Comparison of ENCODE assay signal across 9 mouse cellular contexts in genomic region chr3:133271887-133272286, GRCm38 (mm10). TPM values are rescaled to one million over a fixed set of nuclear protein-coding genes. Genes with fewer than 3 reads are reported as not detected.
A peak's percentile ranks its signal among the peaks of the same experiment; 100 is the strongest.
DNase-seq lines count a peak whose midpoint lies in the region; ATAC-seq lines count a peak whose summit lies in the region.
"Had no signal": no experiment of that assay in that cellular context is flagged by ENCODE, and none has a peak within 500 bp of the region (broad histone marks: within the 10 kb centered on the region; RNA-seq: fewer than 3 reads in every experiment).

No protein-coding gene starts in this region.

- no peaks in the 10 kb centered on the region for H3K27me3 ChIP-seq in heart, embryonic 10.5 days (ENCODE audit: insufficient read depth, poor library complexity, severe bottlenecking)
- no peaks in the 10 kb centered on the region for H3K27me3 ChIP-seq in neural tube, embryonic 11.5 days (ENCODE audit: control insufficient read depth, insufficient read depth, low read length)
- H3K27me3 ChIP-seq: midbrain, embryonic 12.5 days had no signal

- peak; percentile 6 to 30 for DNase-seq in heart, adult 9 months (ENCODE audit: low spot score in 2 of 2)
- DNase-seq in heart, embryonic 10.5 days (ENCODE audit: low spot score) = no peak
- DNase-seq in MEL-GATA-1-ER (ENCODE audit: extremely low read depth, low read depth) = peak; percentile 60
- DNase-seq in cerebellum, adult 9-11 months = peak; percentile 51
- peak; percentile 85 to 94 for DNase-seq in left cerebral cortex, adult 18-20 months (ENCODE audit: low spot score in 2 of 2)
- DNase-seq in neural tube, embryonic 11.5 days (ENCODE audit: low spot score) = peak; percentile 65
- DNase-seq in thymus, postnatal 36 days = peak; percentile 21 to 34

- H3K4me2 ChIP-seq in neural tube, embryonic 11.5 days (ENCODE audit: low read depth) = no peak overlapping the region
- H3K4me2 ChIP-seq: midbrain, embryonic 12.5 days had no signal

- ATAC-seq in granulocyte monocyte progenitor cell, adult 5-6 weeks (replicated peaks; ENCODE audit: poor library complexity, severe bottlenecking) = peak; percentile 70
- ATAC-seq in neural tube, embryonic 11.5 days (ENCODE audit: insufficient read depth, low FRiP score, low TSS enrichment) = no peak

- H3K4me1 ChIP-seq in heart, embryonic 10.5 days = no peaks in the 10 kb centered on the region
- no peaks in the 10 kb centered on the region for H3K4me1 ChIP-seq in neural tube, embryonic 11.5 days (ENCODE audit: control insufficient read depth, insufficient read depth, low read length)
- H3K4me1 ChIP-seq: midbrain, embryonic 12.5 days had no signal

- H3K9me3 ChIP-seq in heart, embryonic 10.5 days = no peaks in the 10 kb centered on the region
- no peaks in the 10 kb centered on the region for H3K9me3 ChIP-seq in neural tube, embryonic 11.5 days (ENCODE audit: control insufficient read depth, low read length)
- H3K9me3 ChIP-seq: midbrain, embryonic 12.5 days had no signal

- H3K36me3 ChIP-seq in heart, embryonic 10.5 days = no peaks in the 10 kb centered on the region
- H3K36me3 ChIP-seq in neural tube, embryonic 11.5 days (ENCODE audit: control insufficient read depth, insufficient read depth, low read length) = no peaks in the 10 kb centered on the region
- H3K36me3 ChIP-seq: midbrain, embryonic 12.5 days had no signal

- no peak overlapping the region for H3K4me3 ChIP-seq in heart, embryonic 10.5 days
- H3K4me3 ChIP-seq in neural tube, embryonic 11.5 days (ENCODE audit: low read depth, low read length) = no peak overlapping the region
- H3K4me3 ChIP-seq: midbrain, embryonic 12.5 days had no signal

- 15% methylated on average over 3 of the region's 3 CpGs for WGBS in heart, embryonic 10.5 days
- 21% methylated on average over 3 of the region's 3 CpGs for WGBS in neural tube, embryonic 11.5 days

- H3K27ac ChIP-seq in heart, embryonic 10.5 days = no peak overlapping the region
- H3K27ac ChIP-seq in neural tube, embryonic 11.5 days (ENCODE audit: low read depth, low read length) = no peak overlapping the region
- H3K27ac ChIP-seq: midbrain, embryonic 12.5 days had no signal

- no peak overlapping the region for H3K9ac ChIP-seq in neural tube, embryonic 11.5 days (ENCODE audit: low read length)
- H3K9ac ChIP-seq: midbrain, embryonic 12.5 days had no signal

RNA-seq across cellular contexts. Expression of gene Arhgef38, which starts 37.1 kb away (rescaled TPM):
- polyA plus RNA-seq in heart, embryonic 10.5 days (2016; fragmentation: Nextera tagmentation; extraction: Ambion mirVana) = not detected in 2 replicates
- total RNA-seq in granulocyte monocyte progenitor cell, adult 5-6 weeks (2014; fragmentation: Nextera tagmentation) = not detected in 2 replicates
- not detected in 2 replicates for total RNA-seq in granulocyte monocyte progenitor cell, adult 5-6 weeks (2017)
- under 1 TPM in 1 of 2 experiments, not detected in 1; 0.30 TPM for total RNA-seq in left cerebral cortex, adult 18-20 months (2021)
- polyA plus RNA-seq in neural tube, embryonic 11.5 days (2014; fragmentation: Nextera tagmentation; extraction: Ambion mirVana) = 0.09 TPM in 1 of 2 replicates, not detected in the other

RNA-seq across cellular contexts. Expression of gene Ppa2, which starts 38.0 kb away (rescaled TPM):
- 92.8 and 98.3 TPM in 2 replicates for polyA plus RNA-seq in heart, embryonic 10.5 days (2016; fragmentation: Nextera tagmentation; extraction: Ambion mirVana)
- total RNA-seq in granulocyte monocyte progenitor cell, adult 5-6 weeks (2014; fragmentation: Nextera tagmentation) = 58.2 and 67.4 TPM in 2 replicates
- 46.5 and 49.3 TPM in 2 replicates for total RNA-seq in granulocyte monocyte progenitor cell, adult 5-6 weeks (2017)
- 10 to 100 TPM; 50.7 to 51.8 TPM for total RNA-seq in left cerebral cortex, adult 18-20 months (2021)
- polyA plus RNA-seq in neural tube, embryonic 11.5 days (2014; fragmentation: Nextera tagmentation; extraction: Ambion mirVana) = 87.2 and 87.9 TPM in 2 replicates
